Mouse (Mus musculus): Measurements from ENCODE around the gene A430078G23Rik.

- TF ChIP-seq CTCF (IDR thresholded peaks at IDR 0.05; ENCODE audit: low read depth), result no peak
- TF ChIP-seq EP300 (IDR thresholded peaks at IDR 0.05; ENCODE audit: low read depth), result peak; percentile 14; the same call in 1 of the 2 replicates
Measured at GRCm38 (mm10) chr8:3407417-3407816, 54.2 kb downstream of the A430078G23Rik start.
